Mouse (Mus musculus) forelimb bud, embryonic 11.5 days (tissue): ENCODE results near the gene Tal1.

ENCODE experiments used
- DNase-seq: peaks from one replicate; pipeline ENCODE4 v3.0.0-alpha.2; 2012; ENCODE audit warnings: low read depth, low spot score

Gene Tal1

DNA sequence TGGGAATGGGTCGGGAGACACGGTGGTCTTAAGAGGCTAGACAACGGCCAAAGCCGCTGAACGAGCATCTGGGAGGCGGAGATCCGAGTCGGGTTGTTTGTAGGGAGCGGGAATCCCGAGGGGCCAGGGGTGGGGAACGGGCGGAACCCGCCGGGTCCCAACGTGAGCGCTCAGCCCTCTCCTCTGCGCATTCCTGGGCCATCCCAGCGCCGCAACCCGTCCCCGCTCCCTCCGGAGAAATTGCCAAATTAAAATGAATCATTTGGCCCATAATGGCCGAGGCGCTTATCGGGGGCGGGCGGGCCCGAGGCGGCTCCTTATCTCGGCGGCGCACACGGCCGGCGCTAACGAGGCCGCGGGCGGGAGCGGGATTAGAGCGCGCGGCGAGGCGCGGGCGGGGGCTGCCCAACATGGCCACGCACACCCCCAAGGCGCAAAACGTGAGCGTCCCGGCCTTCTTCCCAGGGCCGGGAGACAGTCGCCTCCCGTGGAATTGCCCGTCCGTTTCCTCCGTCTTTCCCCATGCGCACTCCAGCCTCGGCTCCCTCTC lies at the start of gene Tal1:
Gene Tal1 (plus strand): TSS at position 56 of the 550 bp plus-strand sequence.
- DNase-seq = no peak

DNA sequence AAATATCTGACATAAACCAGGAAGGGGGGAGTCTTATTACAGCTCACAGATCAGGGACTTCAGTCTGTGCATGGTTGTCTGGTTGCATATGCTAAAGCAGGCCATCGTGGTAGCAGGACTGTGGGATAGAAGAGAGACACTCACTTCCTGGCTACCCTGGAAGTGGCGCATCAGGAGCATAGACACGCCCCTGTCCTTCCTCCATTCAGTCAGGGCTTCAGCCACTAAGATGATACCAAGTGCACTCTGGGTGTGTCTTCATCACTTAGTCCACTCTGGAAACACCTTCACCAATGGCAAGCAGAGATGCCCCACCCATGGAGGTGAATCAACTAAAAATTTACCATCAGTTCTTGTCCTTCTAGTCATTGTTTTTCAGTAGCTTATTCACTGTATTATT lies 42.0 kb upstream of the Tal1 start:
- no peak for DNase-seq

DNA sequence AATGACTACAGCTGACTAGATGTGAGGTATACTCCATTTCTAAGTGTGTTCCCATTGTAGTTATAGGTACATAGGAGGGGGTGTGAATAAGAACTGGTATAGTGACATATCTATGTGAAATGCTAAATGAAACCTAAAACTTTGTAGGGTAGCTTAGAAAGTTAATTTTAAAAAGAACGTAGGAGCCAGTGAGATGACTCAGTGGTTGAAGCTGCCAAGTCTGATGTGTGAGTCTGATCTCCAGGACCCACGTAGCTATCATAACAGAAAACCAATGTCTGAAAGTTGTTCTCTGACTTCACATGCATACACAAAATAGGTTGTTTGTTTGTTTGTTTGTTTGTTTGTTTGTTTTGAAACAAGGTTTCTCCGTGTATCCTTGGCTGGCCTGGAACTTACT lies 36.2 kb upstream of the Tal1 start:
- no peak for DNase-seq

DNA sequence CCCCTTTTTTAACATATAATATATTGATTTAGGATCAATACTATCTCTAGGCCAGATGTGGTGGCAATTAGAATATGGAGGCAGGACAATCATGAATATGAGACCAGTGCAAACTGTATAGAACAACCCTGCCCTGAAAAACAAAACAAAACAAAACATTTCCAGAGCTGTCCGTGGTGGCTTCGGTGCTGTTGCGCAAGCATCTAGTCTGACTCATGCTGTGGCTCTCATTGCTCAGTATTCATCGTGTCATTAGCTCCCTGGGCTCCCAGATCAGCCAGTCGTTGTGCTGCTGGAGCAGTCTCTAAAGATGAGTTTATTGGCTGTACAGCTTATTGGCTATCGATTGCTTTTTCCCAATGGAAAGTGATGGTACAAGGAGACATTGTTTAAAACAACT lies 21.2 kb upstream of the Tal1 start:
- no peak for DNase-seq

DNA sequence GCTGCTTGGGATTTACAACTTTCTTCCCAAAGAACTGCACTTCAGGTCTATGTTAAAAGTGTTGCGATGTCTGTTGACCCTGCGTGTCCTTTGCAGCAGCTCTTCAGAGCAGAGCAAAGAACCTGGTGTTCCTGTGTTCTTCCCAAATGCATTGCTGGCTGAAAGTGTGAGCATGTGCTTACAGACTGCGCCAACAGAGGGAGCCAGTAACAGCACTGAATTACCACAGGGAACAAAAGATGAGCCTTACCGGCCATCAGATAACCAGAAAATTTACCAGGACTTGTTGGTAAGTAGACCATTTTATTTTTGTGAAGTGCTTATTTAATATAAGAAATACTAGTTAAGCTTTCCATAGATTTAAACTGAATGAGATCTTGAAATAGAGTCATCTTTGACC lies 18.0 kb upstream of the Tal1 start:
- DNase-seq = no peak

DNA sequence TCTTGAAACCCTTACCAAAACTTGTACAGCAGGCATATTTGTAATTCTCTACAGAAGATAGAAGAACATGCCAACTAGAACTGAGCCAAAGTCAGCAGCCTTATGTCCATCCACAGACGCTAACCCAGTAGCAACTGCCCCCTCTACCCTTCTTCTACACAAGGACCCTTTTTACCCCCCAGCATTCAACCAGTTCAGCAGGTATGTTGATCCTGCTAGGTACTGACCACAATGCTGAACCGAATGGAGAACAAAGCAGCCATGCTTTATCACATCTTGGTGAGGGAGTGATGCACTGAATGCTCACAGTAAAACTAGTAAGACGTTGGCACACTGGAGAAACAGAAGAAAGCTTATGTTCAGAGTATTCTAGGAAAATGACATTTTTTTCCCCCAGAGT lies 10.6 kb upstream of the Tal1 start:
- no peak for DNase-seq

DNA sequence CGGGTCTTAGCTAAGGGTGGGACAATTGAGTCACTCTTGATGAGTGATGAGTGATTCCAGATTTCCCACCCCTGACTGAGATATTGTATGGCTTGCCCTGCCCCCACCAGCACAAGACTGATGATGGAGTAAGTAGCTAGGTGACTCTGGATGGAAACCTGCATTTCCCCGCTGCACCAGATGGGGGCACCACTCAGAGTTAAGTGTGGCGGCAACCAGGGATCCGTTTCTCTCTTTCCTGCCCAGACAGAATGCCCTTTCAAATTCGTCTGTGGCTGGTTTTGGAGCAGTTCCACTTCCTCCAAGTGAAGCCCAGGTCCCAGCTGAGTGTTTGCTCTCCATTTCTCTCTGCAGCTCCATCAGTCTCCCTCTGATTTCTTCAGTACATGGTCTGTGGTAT lies 8.5 kb upstream of the Tal1 start:
- no peak for DNase-seq

DNA sequence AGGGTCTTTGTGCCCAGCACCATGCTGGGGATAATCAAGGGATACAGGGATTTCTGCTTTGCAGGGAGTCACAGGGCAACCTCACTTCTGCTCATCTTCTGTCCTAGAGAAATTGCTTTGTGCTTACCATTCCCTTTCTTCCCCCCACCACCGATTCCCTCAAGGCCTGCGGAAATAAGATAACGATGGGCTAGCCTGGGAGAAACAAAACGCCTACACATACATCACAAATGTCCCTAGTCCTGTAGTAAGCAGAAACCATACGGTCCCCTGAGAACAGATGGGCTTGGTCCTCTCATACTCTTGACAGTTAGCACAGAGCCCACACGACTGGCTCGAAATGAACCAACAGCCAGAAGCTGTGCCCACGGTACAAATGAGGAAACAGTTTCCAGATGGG lies 8.0 kb upstream of the Tal1 start:
- no peak for DNase-seq

DNA sequence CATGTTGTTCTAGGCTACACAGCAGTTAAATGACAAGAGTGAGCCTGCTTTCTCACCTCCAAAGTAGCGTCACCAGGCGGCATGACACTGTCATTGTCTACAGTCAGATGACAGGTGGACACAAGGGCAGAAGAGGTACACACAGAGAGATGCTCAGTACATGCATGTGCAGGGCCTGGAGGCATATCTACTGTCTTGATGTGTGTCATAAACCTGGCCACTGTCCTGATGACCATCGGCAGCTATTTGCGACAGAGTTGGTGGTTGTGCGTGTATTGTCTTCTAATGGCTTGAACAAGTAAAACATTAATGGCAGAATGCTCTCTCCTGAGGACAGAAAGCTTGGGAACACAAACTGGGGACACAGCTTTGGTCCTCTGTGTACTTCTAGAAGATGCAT lies 5.0 kb upstream of the Tal1 start:
- DNase-seq = no peak

DNA sequence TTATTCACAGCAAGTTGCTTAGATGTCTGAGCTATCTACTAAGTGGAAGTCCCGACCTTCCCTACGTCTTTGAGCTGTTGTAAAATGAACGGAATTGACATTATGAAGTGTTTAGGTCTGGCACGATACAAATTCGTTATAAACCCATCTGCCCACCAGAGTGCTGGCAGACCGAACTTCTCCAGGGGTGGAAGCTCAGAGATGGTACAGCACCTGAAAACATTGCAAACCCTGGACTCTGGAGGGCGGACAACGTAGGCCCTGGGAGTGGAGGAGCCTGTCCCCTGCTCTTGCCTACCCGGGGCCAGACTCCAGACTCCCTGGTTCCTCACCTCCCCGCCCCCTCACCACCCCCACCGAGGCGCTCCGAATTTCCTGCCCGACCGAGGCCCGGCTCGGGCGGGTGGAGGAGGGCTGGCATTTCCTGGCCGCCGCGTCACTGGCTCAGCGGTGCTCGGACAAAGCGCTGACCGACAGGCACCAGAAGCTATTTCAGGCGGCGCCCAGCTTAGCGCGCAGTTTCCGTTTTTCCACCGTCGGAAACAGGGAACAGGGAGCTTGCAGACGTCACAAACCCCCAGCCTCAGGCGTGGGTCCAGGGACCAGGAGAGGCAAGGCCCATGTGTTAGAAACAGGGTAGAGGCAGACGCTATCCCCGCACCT lies 3.8 kb upstream of the Tal1 start:
- DNase-seq = peak; percentile 59

DNA sequence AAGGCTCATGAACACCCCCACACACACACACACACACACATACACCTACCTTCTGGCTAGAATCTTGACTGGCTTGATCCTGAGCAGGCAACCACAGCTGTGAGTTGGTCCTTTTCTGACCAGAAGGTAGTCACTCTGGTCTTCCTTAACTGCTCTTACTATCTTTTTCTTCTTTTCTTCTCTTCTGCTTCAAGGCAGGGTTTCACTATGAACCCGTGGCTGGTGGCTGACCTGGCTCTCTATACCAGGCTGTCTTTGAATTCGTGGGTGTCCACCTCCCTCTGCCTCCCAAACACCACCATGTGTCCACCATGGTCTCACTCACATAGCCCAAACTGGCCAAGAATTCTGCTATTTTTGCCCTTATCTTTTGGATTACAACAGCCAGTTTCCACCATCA lies 1.2 kb upstream of the Tal1 start:
- DNase-seq = no peak

DNA sequence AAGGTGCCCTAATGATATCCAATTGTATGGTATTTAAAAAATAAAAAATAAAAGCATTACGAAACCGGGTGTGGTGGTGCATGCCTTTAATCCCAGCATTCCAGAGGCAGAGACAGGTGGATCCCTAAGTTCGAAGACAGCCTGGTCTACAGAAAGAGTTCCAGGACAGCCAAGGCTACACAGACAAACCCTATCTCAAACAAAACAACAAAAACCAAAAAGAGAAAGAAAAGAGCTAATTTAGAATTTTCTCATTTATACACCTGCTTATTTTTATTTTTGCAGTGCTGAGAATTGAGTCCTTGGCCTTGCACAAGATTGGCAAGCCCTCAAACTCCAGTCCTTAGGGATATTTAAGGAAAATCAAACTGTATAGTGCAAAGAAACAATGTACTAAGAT lies 535 bp upstream of the Tal1 start:
- no peak for DNase-seq

DNA sequence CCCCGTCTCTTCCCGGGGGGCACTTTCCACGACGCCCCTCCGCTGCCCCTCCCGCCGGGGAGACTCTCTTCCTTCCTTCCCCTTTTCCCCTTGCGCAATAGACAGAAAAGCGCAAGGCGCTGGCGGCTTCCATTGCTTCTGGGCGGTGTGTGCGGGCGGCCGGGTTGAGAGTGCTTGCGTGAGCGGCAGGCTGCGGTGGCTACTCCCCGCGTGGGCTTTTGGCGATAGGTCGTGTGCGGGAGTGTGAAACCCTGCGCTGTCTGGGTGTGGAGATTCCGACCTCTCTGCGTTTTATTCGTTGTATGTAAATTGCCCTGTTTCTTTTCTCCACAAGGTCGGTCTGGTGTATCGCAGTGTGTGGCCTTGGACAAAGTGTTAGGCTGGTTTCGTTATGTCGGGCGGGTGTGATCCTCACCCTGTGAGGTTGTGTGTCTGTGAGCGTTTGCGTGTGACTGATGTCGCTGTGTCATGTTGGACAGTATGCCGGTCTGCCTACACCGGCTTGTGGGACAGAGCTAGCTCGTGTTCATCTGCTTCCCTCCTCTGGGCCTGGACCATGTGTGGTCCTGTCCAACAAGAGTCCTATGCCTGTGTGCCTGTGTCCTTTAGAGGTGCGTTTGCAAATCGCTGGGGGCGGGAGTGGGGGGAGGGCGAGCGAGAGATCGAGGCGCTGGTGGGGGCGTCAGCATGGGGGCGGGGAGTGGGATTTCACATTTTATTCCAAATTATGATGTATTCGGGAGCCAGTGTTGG lies 871 bp downstream of the Tal1 start:
- DNase-seq = peak; percentile 63

DNA sequence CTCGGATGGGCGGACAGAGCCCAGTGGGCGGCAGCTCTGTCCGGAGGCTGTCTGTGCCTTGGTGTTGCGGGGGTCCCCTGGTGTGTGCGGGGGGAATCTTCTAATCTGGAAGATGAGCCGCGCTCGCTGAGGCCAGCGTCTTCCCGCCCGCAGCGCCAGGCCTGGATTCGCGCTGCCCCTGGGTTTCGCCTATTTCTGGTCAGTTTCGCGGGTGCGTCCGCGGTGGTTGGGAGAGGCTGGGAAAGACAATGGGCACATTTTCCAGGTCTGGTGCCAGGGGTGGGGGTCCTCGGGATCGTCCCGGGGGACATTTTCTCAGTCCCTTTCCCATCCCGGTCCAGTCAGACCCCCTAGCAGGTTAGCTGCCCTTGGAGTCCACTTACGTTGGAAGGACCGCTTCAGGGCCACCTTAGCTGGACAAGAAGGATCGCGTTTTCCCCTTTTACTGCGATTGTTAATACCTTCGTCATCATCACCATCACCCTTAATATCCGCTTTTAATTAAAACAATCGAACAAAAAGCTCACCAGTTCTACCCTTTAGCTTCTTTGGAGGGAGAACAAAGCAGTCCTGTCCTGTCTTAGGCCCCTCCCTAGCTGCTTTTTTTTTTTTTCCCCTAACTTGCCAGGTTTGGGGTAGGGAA lies 1.6 kb downstream of the Tal1 start:
- no peak for DNase-seq

DNA sequence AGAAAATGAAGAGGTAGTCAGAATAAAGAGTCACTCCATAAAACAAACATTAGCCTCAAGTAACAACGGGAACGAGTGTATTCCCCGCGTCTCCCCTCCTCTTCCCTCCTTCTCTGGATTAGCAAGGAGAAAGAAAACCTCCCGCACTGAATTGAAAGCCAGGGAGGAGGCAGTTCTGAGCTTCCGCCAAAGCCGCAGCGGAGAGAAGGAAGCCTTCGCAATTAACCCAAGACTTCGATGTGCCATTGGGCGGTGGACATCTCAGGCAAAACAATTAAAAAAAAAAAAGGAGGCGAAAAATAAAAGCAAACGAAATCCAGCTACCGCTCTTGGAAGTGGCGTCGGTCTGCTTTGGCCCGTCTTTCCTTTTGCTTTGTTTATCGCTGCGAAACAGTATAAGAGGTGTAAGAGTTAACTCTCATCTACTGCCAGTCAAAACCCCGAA lies 2.1 kb downstream of the Tal1 start:
- DNase-seq = no peak

DNA sequence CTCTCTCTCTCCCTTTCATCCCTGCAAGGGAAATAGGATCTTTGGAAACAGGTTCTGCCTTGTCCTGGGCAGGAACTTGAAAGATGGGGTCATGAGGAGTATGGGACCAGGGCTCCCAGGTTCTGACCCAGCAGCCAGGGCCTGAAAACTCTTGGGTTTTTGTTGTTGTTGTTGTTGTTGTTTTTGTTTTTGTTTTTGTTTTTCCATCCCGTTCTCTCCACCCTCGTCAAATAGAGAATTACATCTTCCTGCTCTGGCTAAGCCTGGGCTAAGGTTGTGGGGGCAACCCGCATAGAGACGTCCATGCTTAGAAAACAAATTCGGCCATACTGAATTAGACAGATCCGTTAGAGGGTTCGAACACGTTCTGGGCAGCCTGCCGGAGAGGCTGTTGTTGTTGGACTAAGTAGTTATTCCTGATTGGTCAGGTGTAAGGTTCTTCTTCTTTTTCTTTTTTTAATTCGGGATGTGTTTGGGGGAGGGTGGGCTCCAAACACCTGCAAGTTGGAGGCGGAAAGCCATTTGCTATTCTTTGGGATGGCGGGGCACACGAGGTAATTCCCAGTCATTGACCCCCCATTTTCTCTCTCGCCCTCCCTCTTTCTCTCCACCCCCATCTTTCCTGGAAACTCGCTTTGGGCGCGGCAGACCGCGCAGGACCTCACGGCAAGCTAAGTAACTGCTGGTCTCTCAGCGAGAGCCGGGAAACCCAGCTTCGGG lies 2.8 kb downstream of the Tal1 start:
- DNase-seq = no peak

DNA sequence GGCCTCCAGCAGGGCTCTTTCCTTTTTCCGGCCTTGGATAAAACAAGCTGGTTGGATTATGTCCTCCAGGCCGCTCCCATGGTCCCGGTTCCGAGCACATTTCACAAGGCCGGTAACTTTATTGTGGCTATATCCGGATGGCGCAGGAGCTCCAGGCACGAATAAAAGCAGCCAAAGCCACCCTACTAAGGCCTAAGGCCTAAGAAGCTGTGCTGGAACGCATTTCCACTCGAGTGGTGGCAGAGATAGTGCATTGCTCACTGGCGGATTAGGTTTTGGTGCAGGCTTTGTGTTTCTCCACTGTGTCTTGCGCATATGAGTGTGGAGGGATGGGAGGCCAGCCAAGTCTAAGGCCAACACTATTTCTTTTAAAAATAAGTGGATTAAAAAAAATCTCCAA lies 3.6 kb downstream of the Tal1 start:
- no peak for DNase-seq

DNA sequence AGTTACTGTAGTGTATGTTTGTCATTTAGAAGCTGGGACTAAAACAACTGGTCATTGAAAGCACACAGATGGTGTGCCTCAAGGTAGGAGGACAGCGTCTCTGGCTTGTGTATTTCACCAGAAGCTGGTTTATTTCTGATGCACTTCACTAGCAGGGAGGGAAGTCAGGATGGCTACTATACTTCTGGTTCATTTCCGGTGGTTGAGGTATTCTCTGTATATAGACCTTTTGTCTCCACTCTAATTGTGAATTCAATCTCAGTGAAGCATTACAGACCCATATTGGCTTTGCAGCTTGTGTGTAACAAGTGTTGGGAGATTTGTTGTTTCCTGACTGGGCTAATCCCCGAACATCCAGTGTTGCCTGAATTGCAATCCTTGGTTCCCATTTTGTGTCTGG lies 4.5 kb downstream of the Tal1 start:
- no peak for DNase-seq

DNA sequence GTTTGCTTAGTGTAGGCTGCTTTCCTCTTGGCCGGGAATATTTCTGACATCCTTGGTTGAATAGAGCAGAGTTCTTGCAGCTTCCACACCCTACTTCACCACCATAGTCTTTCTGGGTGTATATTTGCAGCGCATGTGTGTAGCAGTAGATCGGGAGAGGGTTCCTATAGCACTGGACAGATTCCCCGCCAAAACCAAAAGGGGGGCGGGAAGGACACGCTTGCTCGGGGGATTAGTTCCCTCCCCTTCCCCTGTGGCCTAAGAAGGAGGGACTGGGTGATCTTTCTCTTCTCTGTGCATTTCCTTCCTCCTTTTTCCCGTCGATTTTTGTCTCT lies 6.3 kb downstream of the Tal1 start:
- DNase-seq = no peak

DNA sequence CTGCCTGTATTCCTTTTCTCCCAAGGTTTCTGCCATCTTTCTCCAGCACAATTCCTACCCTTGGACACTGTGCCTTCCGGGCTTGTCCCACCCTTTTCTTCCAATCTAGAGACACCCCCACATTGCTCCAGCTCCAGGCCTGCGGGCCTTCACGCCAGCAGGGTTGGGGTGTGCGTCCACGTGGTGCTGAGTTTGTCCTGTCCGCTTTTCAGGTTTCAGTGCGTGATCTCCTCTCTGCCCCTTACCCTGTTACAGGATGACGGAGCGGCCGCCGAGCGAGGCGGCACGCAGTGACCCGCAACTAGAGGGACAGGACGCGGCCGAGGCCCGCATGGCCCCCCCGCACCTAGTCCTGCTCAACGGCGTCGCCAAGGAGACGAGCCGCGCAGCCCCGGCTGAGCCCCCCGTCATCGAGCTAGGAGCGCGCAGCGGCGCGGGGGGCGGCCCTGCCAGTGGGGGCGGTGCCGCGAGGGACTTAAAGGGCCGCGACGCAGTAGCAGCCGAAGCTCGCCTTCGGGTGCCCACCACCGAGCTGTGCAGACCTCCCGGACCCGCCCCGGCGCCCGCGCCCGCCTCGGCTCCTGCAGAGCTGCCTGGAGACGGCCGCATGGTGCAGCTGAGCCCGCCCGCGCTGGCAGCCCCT lies 6.8 kb downstream of the Tal1 start:
- DNase-seq = no peak

DNA sequence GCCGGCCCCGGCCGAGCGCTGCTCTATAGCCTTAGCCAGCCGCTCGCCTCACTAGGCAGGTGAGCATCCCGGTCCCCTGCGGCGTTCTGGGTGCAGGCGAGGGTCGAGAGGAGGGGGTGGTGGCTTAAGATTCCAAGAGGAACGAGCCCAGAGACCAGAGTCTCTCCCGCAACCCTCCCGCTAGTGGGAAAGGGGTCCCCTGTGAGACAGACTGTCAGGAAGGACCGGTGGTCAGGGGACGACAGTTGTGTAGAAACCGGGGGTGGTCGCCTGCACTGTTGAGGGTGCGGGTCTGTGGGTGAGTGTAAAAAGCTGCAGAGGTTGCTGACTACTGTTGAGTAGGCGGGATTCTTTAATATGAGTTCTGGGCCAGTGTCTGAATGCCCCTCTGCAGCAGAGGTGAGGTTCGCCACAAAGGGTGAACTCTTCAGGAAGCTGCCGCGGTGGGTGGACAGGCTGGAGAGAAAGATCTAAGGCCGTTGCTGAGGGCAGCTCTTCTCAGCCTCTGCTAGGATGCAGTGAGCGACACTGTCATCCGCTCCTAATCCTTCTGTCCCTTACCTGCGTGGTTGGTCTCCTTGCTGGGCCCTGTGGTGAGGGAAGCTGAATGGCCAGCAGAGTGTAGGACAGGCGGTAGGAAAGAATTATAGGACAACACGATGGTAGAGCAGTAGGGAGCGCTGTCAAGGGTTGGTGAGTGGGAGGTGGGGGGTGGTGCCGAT lies 7.5 kb downstream of the Tal1 start:
- DNase-seq = no peak
